Mouse (Mus musculus): ENCODE data around the gene Ppox.
"Not testable (repeated sequence)": the region's sequence is repeated elsewhere in the genome, so short reads cannot be mapped to it uniquely, and the experiment has no call there.

Gene Ppox

GRCm38 (mm10) chr1:171245353-171245752 lies 35.6 kb downstream of the Ppox start:
- no peak for DNase-seq (ENCODE audit: low read depth, low spot score)

- not testable (repeated sequence) for DNase-seq (ENCODE audit: low read depth, low spot score)
Measured at GRCm38 (mm10) chr1:171241952-171242351, 39.0 kb downstream of the Ppox start.

GRCm38 (mm10) chr1:171240911-171241310 lies 40.1 kb downstream of the Ppox start:
- no peak for DNase-seq (ENCODE audit: low read depth, low spot score)

DNA sequence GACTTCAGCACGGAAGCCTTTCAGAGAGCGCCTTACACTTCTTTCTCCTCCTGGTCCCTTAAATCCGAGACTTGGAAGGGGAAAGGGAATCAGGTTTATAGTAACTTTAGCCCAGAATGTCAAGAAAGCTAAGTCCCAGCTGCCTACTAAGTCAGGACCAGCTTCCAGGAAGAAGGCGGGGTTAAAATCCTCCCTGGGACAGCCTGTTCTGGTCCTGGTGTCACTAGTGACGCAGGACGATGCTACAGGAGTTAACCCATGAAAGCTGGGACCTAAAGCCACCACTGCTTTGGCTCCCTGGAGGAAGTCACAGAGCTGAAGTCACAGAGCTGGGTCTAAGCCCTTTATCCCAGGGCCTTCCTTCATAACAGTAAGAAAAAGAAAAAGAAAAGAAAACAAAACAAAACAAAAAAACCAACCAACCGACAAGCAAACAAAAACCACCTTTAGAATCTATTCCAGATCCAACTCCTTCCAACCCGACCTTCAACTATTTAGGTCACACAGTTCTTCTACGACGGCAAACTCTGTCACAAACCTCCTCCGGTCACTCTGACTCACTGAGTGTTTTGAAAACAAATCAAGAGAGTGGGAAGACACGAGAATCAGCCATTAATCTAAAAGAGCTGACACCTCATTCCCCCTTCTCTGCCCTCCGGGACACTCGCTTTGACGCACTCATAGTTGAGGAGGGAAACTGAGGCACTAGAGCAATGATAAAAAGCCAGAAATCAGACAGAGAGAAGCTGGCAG lies 40.8 kb downstream of the Ppox start:
- no peak for DNase-seq (ENCODE audit: low read depth, low spot score)

DNA sequence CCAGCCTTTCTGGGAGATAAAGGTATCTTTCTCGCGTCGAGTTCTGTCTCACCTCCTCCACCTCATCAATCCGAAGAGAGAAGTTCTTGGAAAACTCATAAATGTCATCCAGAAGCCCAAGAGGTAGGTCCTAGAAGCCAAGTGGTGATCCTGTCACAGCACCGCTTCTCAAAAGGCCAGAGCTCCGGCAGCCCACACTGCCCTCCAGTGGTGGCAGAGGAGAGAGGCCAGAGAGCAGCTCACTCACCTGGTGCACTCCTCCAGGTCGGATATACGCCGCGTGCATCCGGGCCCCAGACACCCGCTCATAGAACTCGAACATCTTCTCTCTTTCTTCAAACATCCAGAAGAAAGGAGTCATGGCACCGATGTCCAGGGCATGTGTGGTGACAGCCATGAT lies 42.5 kb downstream of the Ppox start:
- peak; percentile 56 for DNase-seq (ENCODE audit: low read depth, low spot score)

GRCm38 (mm10) chr1:171237438-171237837 lies 43.5 kb downstream of the Ppox start:
- DNase-seq (ENCODE audit: low read depth, low spot score) = no peak

DNA sequence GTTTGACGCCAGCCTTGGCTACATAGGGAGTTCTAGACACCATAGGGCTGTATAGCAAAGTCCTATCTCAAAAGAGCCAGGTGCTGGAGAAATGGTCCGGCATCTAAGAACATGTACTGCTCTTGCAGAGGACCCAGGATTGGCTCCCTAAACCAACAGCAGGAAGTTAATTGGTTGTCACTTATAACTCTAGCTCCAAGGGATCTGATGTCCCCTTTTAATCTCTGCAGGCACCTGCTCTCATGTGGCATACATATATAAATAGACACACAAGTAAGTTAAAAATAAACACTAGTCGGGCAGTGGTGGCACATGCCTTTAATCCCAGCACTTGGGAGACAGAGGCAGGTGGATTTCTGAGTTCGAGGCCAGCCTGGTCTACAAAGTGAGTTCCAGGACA lies 45.2 kb downstream of the Ppox start:
- no peak for DNase-seq (ENCODE audit: low read depth, low spot score)

GRCm38 (mm10) chr1:171234538-171234937 lies 46.4 kb downstream of the Ppox start:
- DNase-seq (ENCODE audit: low read depth, low spot score) = no peak

DNA sequence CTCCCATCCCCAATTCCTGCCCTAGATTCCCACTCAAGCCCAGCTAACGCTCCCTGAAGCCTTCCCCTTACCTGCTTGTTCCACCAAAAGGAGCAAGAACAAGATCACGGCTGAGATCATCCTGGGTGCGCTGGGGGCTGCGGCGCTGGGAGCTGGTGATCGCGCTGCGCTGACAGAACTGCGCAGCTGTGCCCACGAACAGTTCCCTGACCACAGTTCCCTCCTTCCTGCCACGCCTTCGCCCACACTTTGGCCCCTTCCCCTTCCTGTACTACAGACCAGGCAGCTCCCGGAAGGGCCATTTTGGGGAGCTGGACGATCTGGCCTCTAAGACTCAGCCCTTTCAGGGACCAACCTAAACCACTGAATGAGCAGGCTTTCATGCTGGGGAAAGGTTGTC lies 46.9 kb downstream of the Ppox start, which contains the start of gene Fcer1g:
TSS of gene Fcer1g (minus strand) at position 240 of the 400 bp plus-strand sequence.
- no peak for DNase-seq (ENCODE audit: low read depth, low spot score)

DNA sequence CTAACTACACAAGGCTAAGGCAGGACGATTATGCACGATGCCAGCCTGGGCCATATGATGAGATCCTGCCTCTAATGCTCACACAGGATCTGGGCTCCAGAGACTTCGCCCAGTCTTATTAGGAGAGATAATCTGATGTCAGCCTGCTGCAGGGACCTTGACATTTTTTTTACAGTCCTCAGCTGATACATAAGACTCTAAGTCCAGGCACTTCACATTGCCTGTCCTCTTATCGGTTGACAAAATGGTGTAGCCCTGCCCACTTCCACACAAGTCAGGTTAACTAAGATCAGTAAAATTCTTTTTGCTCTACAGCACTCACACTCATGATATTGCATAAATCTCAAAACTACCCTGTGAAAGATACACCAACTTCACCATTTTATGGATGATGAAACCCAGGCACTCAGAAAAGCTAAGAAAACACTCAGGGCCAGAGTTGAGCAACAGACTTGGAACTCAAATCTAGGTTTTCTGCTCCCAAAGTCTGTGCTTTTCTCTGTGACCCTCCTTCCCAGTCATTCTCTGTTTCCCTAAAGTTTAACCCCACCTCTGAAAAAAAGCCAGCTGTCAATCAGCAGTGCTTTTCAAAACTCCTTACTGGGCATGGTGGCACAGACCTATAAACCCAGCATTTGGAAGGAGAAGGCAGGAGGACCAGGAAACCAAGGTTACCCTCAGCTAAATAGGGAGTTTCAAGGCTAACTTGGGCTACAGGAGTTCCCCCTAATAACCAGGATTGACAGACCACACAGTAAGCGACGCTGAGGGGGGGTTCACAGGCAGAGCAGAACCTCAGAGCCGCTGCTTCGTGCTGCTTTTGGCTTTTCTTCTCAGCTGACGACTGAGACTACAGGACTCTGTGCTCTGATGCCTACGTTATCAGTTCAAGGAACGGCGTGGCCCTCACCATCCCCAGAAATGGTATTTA lies 47.9 kb downstream of the Ppox start:
- DNase-seq (ENCODE audit: low read depth, low spot score) = no peak

GRCm38 (mm10) chr1:171232348-171232747 lies 48.6 kb downstream of the Ppox start:
- DNase-seq (ENCODE audit: low read depth, low spot score) = no peak

GRCm38 (mm10) chr1:171231844-171232243 lies 49.1 kb downstream of the Ppox start:
- no peak for DNase-seq (ENCODE audit: low read depth, low spot score)

GRCm38 (mm10) chr1:171230215-171230614 lies 50.8 kb downstream of the Ppox start:
- DNase-seq (ENCODE audit: low read depth, low spot score) = peak; percentile 17

DNA sequence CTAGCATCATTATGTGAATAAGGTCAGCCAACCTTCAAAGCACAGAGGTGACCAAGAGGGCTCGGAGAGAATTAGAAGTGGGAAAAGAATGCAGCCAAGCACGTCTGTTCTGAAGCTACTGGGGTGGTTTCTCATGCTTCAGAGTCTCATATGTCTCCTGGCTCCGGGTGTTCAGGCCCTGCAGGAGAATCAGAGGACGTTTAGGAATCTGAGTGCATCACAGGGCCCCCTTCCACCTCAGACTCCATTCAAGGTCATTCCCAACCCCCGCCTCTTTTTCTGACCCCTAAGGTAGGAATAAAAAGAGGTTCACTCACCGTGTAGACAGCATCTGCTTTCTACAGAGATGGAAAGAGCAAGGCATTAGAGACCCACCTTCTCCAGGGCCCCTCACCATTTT lies 51.2 kb downstream of the Ppox start:
- no peak for DNase-seq (ENCODE audit: low read depth, low spot score)

GRCm38 (mm10) chr1:171227879-171228278 lies 53.1 kb downstream of the Ppox start:
- no peak for DNase-seq (ENCODE audit: low read depth, low spot score)

GRCm38 (mm10) chr1:171226780-171227179 lies 54.2 kb downstream of the Ppox start:
- no peak for DNase-seq (ENCODE audit: low read depth, low spot score)
